Mouse (Mus musculus) liver, adult 2 months (tissue): ENCODE results near the gene Mus81.

Source experiments
- CTCF ChIP-seq: fragments of 200-500 bp; IDR thresholded peaks from 2 replicates; pipeline ENCODE4 v1.5.1; 2011; ENCODE audit warnings: low read depth, low read length, control low read depth
- POLR2A ChIP-seq: fragments of 200-500 bp; IDR thresholded peaks from 2 replicates; pipeline ENCODE4 v1.6.1; 2011; ENCODE audit warnings: low read length, control low read depth; ENCODE audit not compliant: insufficient read depth; ENCODE audit errors: extremely low read depth

DNA sequence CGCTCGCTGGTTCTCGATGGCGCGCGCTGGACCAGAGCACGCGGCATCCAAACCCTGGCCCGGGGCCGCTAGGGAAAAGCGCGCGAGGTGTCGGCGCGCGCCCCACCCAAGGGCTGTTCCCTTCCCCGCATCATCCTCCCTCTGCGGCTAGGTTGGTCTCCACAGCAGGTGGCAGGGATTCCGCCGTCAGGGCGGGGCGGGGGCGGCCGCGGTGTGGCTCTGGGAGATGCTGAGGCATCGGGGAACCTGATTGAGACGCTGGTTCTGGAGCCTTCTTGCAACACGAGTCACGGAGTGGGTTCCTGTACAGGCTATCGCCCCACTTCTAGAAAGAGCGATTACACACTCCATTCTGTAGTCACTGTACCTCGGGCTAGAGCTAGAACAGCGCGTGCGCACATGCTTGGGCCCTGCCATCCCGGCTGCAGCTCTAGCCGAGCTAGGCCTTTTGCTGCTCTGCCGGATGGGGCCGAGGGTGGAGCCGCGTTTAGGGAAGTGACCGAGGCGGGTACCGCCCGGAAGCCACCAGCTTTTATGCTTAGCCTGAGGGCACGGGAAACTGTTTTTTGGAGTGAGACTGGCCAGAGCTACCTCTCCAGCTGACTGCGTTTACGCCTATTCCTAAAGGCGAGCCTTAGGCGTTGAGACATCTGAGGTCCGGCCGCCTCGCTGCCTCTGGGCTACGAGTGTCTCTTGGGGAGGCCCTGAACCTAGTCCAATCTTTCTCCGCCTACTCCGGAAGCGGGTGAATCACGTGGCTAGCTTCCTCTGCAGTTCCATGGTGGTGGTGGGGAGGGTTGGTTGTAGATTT is 2.9 kb upstream of the Mus81 start:
- TF ChIP-seq CTCF (no peak), POLR2A (peak; percentile 62)
